Mouse (Mus musculus): ENCODE measurements around the gene Catsperg1.

DNA sequence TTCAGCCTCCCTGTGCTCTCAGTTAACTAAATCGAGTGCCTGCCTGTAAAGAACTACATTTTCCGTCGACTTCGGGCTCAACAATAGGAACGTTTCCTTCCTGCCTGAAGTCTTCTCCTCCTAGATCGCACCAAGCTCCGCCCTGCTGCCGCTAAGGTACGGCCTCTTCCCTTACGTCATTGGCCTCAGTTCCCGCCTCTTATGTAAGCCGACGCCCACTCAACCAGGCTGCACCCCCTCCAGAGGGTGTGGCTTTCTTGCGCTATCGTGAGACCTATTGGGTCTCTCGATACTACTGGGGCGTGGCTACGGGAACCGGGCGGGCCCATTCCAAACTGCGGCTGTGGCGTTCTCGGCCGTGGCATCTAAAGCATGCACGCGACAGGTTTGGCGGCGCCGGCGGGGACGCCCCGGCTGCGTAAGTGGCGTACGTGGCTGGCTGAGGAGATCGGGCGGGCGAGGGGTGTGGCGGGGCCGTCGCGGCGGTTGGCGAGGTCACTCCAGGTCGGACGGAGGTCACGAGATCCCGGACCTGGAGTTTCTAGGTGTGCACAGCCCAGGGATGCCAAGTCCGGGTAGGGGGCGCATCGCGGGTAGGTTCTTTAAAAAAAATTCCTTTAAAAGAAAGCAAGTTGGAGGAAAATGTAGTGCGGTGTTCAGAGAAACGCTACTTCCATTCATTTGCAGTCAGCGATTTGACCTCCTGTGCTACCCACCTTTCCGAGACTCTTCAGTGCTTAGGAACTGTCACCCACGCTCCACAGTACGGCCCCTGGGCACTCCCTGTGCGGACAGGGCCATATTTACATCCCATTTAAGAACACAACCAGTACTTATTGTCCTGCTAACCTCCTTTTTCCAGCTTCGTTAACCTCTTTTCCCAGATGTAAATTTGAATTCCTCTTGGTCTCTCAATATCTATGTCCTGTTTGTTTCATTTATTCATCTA, 24.5 kb upstream of the Catsperg1 start, which contains the start of gene Yif1b:
- TF ChIP-seq POLR2A (IDR thresholded peaks at IDR 0.05; ENCODE audit: insufficient read depth, low read length), result peak; percentile 73
- no peak for TF ChIP-seq CTCF (IDR thresholded peaks at IDR 0.05; ENCODE audit: low read depth, low read length)
